Mouse (Mus musculus): ENCODE results near the gene Pwp2. TPM values are rescaled to one million over a fixed set of nuclear protein-coding genes. Genes with fewer than 3 reads are reported as not detected.
A peak's percentile ranks its signal among the peaks of the same experiment; 100 is the strongest.

Gene Pwp2
- polyA plus RNA-seq, 1 experiment from 2014 or later, result 19.7 TPM

DNA sequence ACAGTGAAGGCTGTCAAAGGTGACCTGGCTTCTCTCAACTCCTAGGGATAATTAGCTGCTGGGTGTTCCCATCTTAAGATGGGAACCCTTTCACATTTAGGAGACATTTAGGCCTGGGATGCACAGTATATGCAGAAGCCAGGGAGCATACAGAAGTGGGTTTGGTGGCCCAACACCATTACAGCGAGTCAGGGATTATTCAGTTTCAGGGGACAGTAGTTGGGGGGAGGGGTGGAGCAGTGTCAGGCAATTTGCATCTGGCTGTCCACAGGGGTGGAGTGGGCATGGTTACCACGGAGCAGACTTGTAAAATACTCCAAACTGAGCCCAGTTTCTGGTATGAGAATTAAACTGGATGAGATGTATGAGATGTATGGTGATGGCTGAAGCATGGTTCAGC lies 14.5 kb downstream of the Pwp2 start:
- H3K9me3 ChIP-seq, result no peaks in the 10 kb centered on the region
- 66% methylated on average over 2 of the region's 2 CpGs for WGBS
- ATAC-seq (ENCODE audit: borderline replicate concordance, extremely low read depth, low FRiP score, low TSS enrichment), result no peak
- peaks cover 17% of the 10 kb centered on the region for H3K4me1 ChIP-seq
- no peaks in the 10 kb centered on the region for H3K27me3 ChIP-seq
- 0 out of 2 replicates have a peak overlapping the region, but pooled peaks have one; percentile 67 for H3K4me3 ChIP-seq
- no peak overlapping the region for H3K9ac ChIP-seq
- H3K27ac ChIP-seq, result no peak overlapping the region
- peaks cover 55% of the 10 kb centered on the region for H3K36me3 ChIP-seq
- H3K4me2 ChIP-seq, result peak overlapping the region; percentile 86; the same call in 1 of the 2 replicates

GRCm38 (mm10) chr10:78169281-78170042 lies 15.5 kb downstream of the Pwp2 start, which contains the start of gene D10Jhu81e:
TSS of gene D10Jhu81e (minus strand) at chr10:78169782.
- H3K4me1 ChIP-seq, result peaks cover 17% of the 10 kb centered on the region
- H3K9me3 ChIP-seq, result no peaks in the 10 kb centered on the region
- WGBS, result under 1% methylated on average over 50 of the region's 50 CpGs
- ATAC-seq (ENCODE audit: borderline replicate concordance, extremely low read depth, low FRiP score, low TSS enrichment), result peak; percentile 95
- H3K9ac ChIP-seq, result peak within 1 kb of the TSS; percentile 78
- peak within 1 kb of the TSS; percentile 86 for H3K4me2 ChIP-seq
- H3K36me3 ChIP-seq, result peaks cover 52% of the 10 kb centered on the region
- H3K4me3 ChIP-seq, result peak within 1 kb of the TSS; percentile 67
- H3K27me3 ChIP-seq, result no peaks in the 10 kb centered on the region
- peak within 1 kb of the TSS; percentile 73 for H3K27ac ChIP-seq

- Histone ChIP-seq H3K4me3 (peak overlapping the region; percentile 67), H3K9ac (peak overlapping the region; percentile 78), H3K4me2 (peak overlapping the region; percentile 86), H3K4me1 (peaks cover 17% of the 10 kb centered on the region), H3K27ac (no peak overlapping the region), H3K36me3 (peaks cover 53% of the 10 kb centered on the region), H3K9me3 (no peaks in the 10 kb centered on the region), H3K27me3 (no peaks in the 10 kb centered on the region)
- 80% methylated on average over 11 of the region's 11 CpGs for WGBS
- no peak for ATAC-seq (ENCODE audit: borderline replicate concordance, extremely low read depth, low FRiP score, low TSS enrichment)
These were observed 16.2 kb downstream of the Pwp2 start for GRCm38 (mm10) chr10:78168792-78169191.

GRCm38 (mm10) chr10:78167775-78168174 lies 17.2 kb downstream of the Pwp2 start:
- H3K27ac ChIP-seq, result no peak overlapping the region
- no peaks in the 10 kb centered on the region for H3K9me3 ChIP-seq
- H3K36me3 ChIP-seq, result peaks cover 50% of the 10 kb centered on the region
- no peak overlapping the region for H3K4me3 ChIP-seq
- no peak for ATAC-seq (ENCODE audit: borderline replicate concordance, extremely low read depth, low FRiP score, low TSS enrichment)
- no peak overlapping the region for H3K4me2 ChIP-seq
- peaks cover 17% of the 10 kb centered on the region for H3K4me1 ChIP-seq
- H3K27me3 ChIP-seq, result no peaks in the 10 kb centered on the region
- H3K9ac ChIP-seq, result no peak overlapping the region

- Histone ChIP-seq H3K4me1 (peaks cover 17% of the 10 kb centered on the region), H3K4me3 (no peak overlapping the region), H3K27ac (no peak overlapping the region), H3K9ac (no peak overlapping the region), H3K36me3 (peaks cover 48% of the 10 kb centered on the region), H3K9me3 (no peaks in the 10 kb centered on the region), H3K27me3 (no peaks in the 10 kb centered on the region), H3K4me2 (no peak overlapping the region)
- ATAC-seq (ENCODE audit: borderline replicate concordance, extremely low read depth, low FRiP score, low TSS enrichment), result no peak
- 95% methylated on average over 7 of the region's 7 CpGs for WGBS
These were observed 17.6 kb downstream of the Pwp2 start for GRCm38 (mm10) chr10:78167333-78167732.

- H3K27me3 ChIP-seq, result no peaks in the 10 kb centered on the region
- H3K4me3 ChIP-seq, result no peak overlapping the region
- H3K4me1 ChIP-seq, result peaks cover 17% of the 10 kb centered on the region
- WGBS, result 93% methylated on average over 21 of the region's 21 CpGs
- no peak overlapping the region for H3K4me2 ChIP-seq
- no peak overlapping the region for H3K9ac ChIP-seq
- H3K9me3 ChIP-seq, result no peaks in the 10 kb centered on the region
- ATAC-seq (ENCODE audit: borderline replicate concordance, extremely low read depth, low FRiP score, low TSS enrichment), result no peak
- H3K36me3 ChIP-seq, result peaks cover 41% of the 10 kb centered on the region
- H3K27ac ChIP-seq, result no peak overlapping the region
These were observed 19.5 kb downstream of the Pwp2 start for GRCm38 (mm10) chr10:78165256-78166005.

DNA sequence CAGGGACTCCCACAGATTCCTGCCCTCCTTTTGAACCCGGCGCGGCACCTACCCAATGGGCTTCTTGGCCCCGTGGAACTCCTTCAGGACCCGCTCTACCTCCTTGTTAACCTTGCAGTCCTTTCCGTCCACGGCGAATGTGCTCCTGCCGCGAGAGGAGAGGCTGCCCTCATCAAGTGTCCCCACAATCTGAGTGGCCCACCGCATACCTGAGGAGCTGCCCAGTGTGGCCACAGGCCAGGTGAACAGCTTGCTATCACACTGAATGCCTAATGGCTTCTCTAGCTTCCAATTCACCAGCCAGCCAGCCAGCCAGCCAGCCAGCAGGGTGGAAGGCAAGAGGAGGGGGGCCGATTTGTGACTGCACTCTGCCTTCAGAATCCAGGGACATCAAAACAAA lies 20.2 kb downstream of the Pwp2 start:
- Histone ChIP-seq H3K9me3 (no peaks in the 10 kb centered on the region), H3K9ac (no peak overlapping the region), H3K36me3 (peaks cover 41% of the 10 kb centered on the region), H3K27me3 (no peaks in the 10 kb centered on the region), H3K4me1 (peaks cover 12% of the 10 kb centered on the region), H3K4me2 (no peak overlapping the region), H3K4me3 (no peak overlapping the region), H3K27ac (no peak overlapping the region)
- no peak for ATAC-seq (ENCODE audit: borderline replicate concordance, extremely low read depth, low FRiP score, low TSS enrichment)
- WGBS, result 94% methylated on average over 12 of the region's 12 CpGs

GRCm38 (mm10) chr10:78163923-78164322 lies 21.0 kb downstream of the Pwp2 start:
- Histone ChIP-seq H3K4me1 (peaks cover 18% of the 10 kb centered on the region), H3K4me2 (no peak overlapping the region), H3K36me3 (peaks cover 41% of the 10 kb centered on the region), H3K9ac (no peak overlapping the region), H3K4me3 (no peak overlapping the region), H3K27me3 (no peaks in the 10 kb centered on the region), H3K9me3 (no peaks in the 10 kb centered on the region), H3K27ac (no peak overlapping the region)
- 17% methylated on average over 4 of the region's 4 CpGs for WGBS
- no peak for ATAC-seq (ENCODE audit: borderline replicate concordance, extremely low read depth, low FRiP score, low TSS enrichment)

DNA sequence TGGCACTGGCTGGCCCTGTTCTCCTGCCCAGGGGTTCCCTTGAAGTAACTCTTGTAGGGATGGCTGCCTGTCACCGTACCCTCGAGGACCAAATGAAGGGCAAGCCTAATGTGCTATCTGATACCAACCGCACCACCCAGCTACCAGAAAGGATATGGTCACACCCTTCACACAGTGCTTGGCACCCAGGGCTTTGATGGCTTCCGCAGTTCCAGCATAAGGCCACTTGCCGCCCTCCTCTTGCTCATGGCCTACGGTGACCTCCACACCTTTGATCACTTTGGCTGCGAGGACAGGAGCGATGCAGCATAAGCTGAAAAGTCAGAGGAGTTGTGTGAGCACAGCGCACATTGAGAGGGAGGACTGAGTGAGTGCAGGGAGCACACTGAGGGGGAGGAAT lies 21.7 kb downstream of the Pwp2 start:
- Histone ChIP-seq H3K9ac (no peak overlapping the region), H3K4me3 (no peak overlapping the region), H3K36me3 (peaks cover 41% of the 10 kb centered on the region), H3K27ac (no peak overlapping the region), H3K9me3 (no peaks in the 10 kb centered on the region), H3K4me2 (no peak overlapping the region), H3K27me3 (no peaks in the 10 kb centered on the region), H3K4me1 (peaks cover 16% of the 10 kb centered on the region)
- WGBS, result 92% methylated on average over 9 of the region's 9 CpGs
- no peak for ATAC-seq (ENCODE audit: borderline replicate concordance, extremely low read depth, low FRiP score, low TSS enrichment)

DNA sequence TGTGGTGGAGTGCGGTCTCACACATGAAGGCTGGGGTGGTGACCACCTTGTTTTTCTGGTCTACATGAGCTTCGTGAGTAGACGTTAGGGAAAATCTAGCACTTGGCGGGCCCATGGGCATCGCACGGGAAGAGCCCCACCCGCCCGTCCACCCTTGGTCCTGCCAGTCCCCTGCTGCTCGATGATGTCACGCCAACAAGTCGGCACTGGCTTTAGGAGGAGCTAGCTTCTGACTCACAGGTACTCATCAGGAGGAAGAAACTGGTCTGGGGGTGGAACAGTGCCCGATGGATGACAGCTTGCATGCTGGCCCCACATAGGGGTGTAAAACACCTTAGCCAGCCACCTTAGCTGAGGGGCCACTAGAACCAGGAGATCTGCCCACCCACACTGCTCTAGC lies 22.3 kb downstream of the Pwp2 start:
- WGBS, result 93% methylated on average over 12 of the region's 12 CpGs
- Histone ChIP-seq H3K9ac (no peak overlapping the region), H3K36me3 (peaks cover 41% of the 10 kb centered on the region), H3K27ac (no peak overlapping the region), H3K4me3 (no peak overlapping the region), H3K4me1 (peaks cover 16% of the 10 kb centered on the region), H3K9me3 (no peaks in the 10 kb centered on the region), H3K4me2 (no peak overlapping the region), H3K27me3 (no peaks in the 10 kb centered on the region)
- ATAC-seq (ENCODE audit: borderline replicate concordance, extremely low read depth, low FRiP score, low TSS enrichment), result no peak

GRCm38 (mm10) chr10:78161096-78161495 lies 23.9 kb downstream of the Pwp2 start:
- H3K9me3 ChIP-seq, result no peaks in the 10 kb centered on the region
- ATAC-seq (ENCODE audit: borderline replicate concordance, extremely low read depth, low FRiP score, low TSS enrichment), result no peak
- H3K4me1 ChIP-seq, result peaks cover 16% of the 10 kb centered on the region
- no peaks in the 10 kb centered on the region for H3K27me3 ChIP-seq
- no peak overlapping the region for H3K4me3 ChIP-seq
- H3K9ac ChIP-seq, result no peak overlapping the region
- 75% methylated on average over 8 of the region's 8 CpGs for WGBS
- H3K4me2 ChIP-seq, result no peak overlapping the region
- H3K36me3 ChIP-seq, result peaks cover 31% of the 10 kb centered on the region
- no peak overlapping the region for H3K27ac ChIP-seq

All from lung, embryonic 15.5 days (tissue).